Mouse (Mus musculus): Measurements from ENCODE around the gene Tmem88b.

DNA sequence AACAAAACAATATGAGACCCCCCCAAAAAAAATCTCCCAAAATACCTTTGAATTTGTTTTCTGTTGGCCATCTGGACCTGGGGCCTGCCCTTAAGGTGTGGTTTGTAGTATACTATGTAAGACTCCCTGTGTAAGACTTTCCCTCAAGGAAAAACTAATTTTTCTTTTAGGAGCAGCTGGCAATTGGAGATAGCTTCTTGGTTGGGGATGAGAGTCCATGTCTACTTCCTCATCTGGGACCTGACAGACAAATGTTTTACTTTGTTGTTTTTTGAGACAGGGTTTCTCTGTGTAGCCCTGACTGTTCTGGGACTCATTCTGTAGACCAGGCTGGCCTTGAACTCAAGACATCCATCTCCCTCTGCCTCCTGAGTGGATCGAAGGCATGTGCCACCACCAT, 16.4 kb upstream of the Tmem88b start:
- no peak for TF ChIP-seq EP300 (IDR thresholded peaks at IDR 0.05; ENCODE audit: low read depth)
- TF ChIP-seq CTCF (IDR thresholded peaks at IDR 0.05; ENCODE audit: low read depth) = no peak

All from heart, postnatal 0 days (tissue).